Mouse (Mus musculus) forebrain, postnatal 0 days (tissue): ENCODE results near the gene Cep250. TPM values are rescaled to one million over a fixed set of nuclear protein-coding genes. Genes with fewer than 3 reads are reported as not detected.
A peak's percentile ranks its signal among the peaks of the same experiment; 100 is the strongest.

Experiments used
- ATAC-seq: fragments of 200-750 bp; cut with Nextera tagmentation; 2 replicates; pipeline ENCODE4 v1.8.0; 2017; ENCODE audit warnings: mild to moderate bottlenecking, moderate library complexity
- DNase-seq: peaks from one replicate; pipeline ENCODE4 v3.0.0-alpha.2; 2015
- H3K27ac ChIP-seq: fragments of 300-500 bp; sonication (generic); 2 replicates; pipeline ENCODE4 v1.5.1; 2014; ENCODE audit warnings: low read depth, mild to moderate bottlenecking, antibody characterized with exemption, low read length, moderate library complexity, mixed read lengths
- H3K27me3 ChIP-seq: fragments of 300-500 bp; sonication (generic); 2 replicates; pipeline ENCODE4 v1.6.1; 2014; ENCODE audit warnings: mild to moderate bottlenecking, low read length, mixed read lengths; ENCODE audit not compliant: insufficient read depth
- H3K36me3 ChIP-seq: fragments of 300-500 bp; sonication (generic); 2 replicates; pipeline ENCODE4 v1.6.1; 2014; ENCODE audit warnings: mild to moderate bottlenecking, moderate library complexity; ENCODE audit not compliant: insufficient read depth
- H3K4me1 ChIP-seq: fragments of 300-500 bp; sonication (generic); 2 replicates; pipeline ENCODE4 v1.6.1; 2014; ENCODE audit warnings: antibody characterized with exemption; ENCODE audit not compliant: insufficient read depth
- H3K4me2 ChIP-seq: fragments of 300-500 bp; sonication (generic); 2 replicates; pipeline ENCODE4 v1.6.1; 2014; ENCODE audit warnings: low read depth, mild to moderate bottlenecking, moderate library complexity
- H3K4me3 ChIP-seq: fragments of 300-500 bp; sonication (generic); 2 replicates; pipeline ENCODE4 v1.5.1; 2014; ENCODE audit warnings: low read depth, low read length, mixed read lengths
- H3K9ac ChIP-seq: fragments of 300-500 bp; sonication (generic); 2 replicates; pipeline ENCODE4 v1.6.1; 2014; ENCODE audit warnings: mild to moderate bottlenecking
- H3K9me3 ChIP-seq: fragments of 300-500 bp; sonication (generic); 2 replicates; pipeline ENCODE4 v1.6.1; 2016; ENCODE audit warnings: low read length
- CTCF ChIP-seq: sonication (generic); IDR thresholded peaks from 2 replicates; pipeline ENCODE4 v1.5.1; 2016; ENCODE audit warnings: antibody characterized with exemption, control low read depth, low read depth
- WGBS: fragments of 180-500 bp; shearing (Covaris S2); extraction: QIAGEN DNeasy Blood & Tissue Kit; methylation state at CpG from one replicate; pipeline ENCODE4 v1.1.7; 2014; 5-methylcytosine and 5-hydroxymethylcytosine counted together
- polyA plus RNA-seq: library from polyadenylated mRNA; unstranded; fragments of >200 nt; fragmentation: Nextera tagmentation; extraction: Ambion mirVana; gene quantifications from 2 replicates; pipeline ENCODE4 v1.2.1, GENCODE M21; 2015
- total RNA-seq: library from RNA; depleted of rRNA; stranded (reverse); fragments of >200 nt; gene quantifications from 2 replicates; pipeline ENCODE4 v1.2.3, GENCODE M21; 2014

Cep250 gene
- total and polyA plus RNA-seq, 2 experiments from 2014 or later = 8.6 to 18.7 TPM

DNA sequence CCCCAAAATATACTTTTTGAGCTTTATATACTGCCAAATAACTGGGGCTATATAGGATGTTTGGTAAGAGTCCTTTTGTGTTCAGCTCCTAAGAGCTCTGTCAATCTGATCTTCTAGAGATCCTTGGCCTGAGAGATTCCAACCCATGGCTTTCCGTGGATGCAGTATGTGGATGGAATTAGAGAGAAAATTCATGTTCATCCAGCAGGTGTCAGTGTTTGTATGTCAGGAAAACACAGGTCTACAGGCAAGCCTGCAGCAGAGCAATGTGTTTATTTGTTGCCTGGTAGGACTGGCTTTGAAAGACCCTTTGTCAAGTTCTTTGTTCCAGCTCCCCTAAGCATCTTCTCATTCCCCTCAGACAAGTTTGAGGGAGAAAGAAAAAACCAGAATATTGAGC, 6.7 kb downstream of the Cep250 start:
- no peaks in the 10 kb centered on the region for H3K9me3 ChIP-seq
- H3K27me3 ChIP-seq = no peaks in the 10 kb centered on the region
- DNase-seq (peak; percentile 61), ATAC-seq (peak; percentile 74)
- whole genome bisulfite sequencing = 19% methylated on average over 1 of the region's 1 CpGs
- no peak overlapping the region for H3K27ac ChIP-seq
- H3K4me3 ChIP-seq = no peak overlapping the region
- no peak overlapping the region for H3K9ac ChIP-seq
- peak; percentile 72 for TF ChIP-seq CTCF
- no peak overlapping the region for H3K4me2 ChIP-seq
- H3K36me3 ChIP-seq = peaks cover 51% of the 10 kb centered on the region
- H3K4me1 ChIP-seq = no peaks in the 10 kb centered on the region

DNA sequence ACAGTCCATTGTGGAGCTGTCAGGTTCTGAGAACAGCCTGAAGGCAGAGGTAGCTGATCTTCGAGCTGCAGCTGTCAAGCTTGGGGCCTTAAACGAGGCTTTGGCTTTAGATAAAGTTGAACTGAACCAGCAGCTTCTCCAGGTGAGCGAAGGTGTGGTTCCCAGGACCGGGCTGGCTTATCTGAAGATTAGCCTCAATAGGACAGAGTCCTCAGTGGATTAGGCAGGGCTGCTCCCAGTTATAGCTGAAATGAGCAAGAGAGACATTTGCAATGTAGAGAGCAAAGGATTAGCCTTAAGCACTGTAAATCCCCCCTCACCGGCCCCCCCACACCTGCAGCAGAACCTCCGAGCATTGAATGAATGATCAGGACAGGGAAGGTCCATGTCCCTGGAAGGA, 17.1 kb downstream of the Cep250 start:
- 82% methylated on average over 6 of the region's 6 CpGs for WGBS
- no peak overlapping the region for H3K4me2 ChIP-seq

DNA sequence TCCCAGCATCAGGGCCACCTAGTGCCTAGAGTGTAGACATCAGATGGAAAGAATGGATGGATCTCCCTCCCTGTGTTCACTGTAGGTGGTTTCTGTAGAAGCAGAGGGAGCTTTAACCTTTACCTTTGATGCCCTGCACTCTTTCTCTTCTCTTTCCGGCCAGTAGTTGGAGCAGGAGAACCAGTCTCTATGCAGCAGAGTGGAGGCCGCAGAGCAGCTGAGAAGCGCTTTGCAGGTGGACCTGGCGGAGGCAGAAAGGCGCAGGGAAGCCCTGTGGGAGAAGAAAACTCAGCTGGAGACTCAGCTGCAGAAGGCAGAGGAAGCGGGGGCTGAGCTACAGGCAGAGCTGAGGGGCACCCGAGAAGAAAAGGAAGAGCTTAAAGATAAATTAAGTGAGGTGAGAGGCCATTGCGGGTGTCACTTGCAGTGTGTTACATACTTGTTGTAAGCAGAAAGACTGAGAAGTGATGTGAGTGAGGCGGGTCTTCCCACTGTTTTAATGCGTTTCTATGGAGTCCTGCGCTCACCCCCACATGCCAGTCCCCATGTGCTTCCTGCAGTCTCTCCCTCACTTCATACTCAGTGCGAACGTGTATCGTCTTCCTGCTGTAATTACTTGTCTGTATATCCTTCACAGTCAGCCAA, 18.0 kb downstream of the Cep250 start:
- H3K36me3 ChIP-seq = peaks cover 84% of the 10 kb centered on the region
- H3K27me3 ChIP-seq = no peaks in the 10 kb centered on the region
- TF ChIP-seq CTCF = peak; percentile 16; the same call in 1 of the 2 replicates
- no peak overlapping the region for H3K4me2 ChIP-seq
- no peaks in the 10 kb centered on the region for H3K9me3 ChIP-seq
- WGBS = 82% methylated on average over 14 of the region's 14 CpGs
- ATAC-seq (no peak), DNase-seq (no peak)
- H3K27ac ChIP-seq = no peak overlapping the region
- no peaks in the 10 kb centered on the region for H3K4me1 ChIP-seq
- H3K9ac ChIP-seq = no peak overlapping the region
- H3K4me3 ChIP-seq = no peak overlapping the region

More for the DNA sequence above, 17.1 kb downstream of the Cep250 start:
- no peaks in the 10 kb centered on the region for H3K9me3 ChIP-seq
- no peak overlapping the region for H3K4me3 ChIP-seq
- H3K36me3 ChIP-seq = peaks cover 85% of the 10 kb centered on the region
- H3K9ac ChIP-seq = no peak overlapping the region
- no peak for TF ChIP-seq CTCF
- H3K27ac ChIP-seq = no peak overlapping the region
- DNase-seq (no peak), ATAC-seq (no peak)
- no peaks in the 10 kb centered on the region for H3K27me3 ChIP-seq
- H3K4me1 ChIP-seq = no peaks in the 10 kb centered on the region

DNA sequence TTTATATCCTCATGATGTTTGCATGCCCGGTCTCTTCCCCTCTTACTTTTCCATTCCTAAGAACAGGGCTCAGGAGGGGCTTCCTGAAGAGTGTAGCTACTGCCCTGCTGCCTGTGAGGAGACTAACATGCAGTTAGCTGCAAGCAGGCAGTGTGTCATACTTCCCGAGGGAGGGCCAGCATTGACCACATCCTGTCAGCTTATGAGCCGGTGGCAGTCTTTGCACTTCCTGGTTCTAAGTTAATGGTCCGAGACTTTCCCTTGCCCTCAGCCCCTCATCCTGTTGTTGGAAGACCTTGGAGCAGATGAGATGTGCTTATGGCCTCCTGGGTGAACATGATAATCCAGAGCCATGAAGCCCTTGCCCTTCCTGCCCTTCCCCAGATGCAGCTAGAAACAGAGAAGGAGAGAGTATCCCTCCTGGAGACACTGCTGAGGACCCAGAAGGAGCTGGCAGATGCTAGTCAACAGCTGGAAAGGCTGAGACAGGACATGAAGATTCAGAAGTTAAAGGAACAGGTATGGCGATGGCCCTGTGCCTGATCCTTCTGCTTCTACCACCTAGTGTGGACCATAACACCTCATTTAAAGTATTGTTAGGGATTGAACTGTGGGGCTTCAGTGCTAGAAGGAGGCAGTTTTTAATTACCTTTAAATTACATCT, 23.2 kb downstream of the Cep250 start:
- ATAC-seq (no peak), DNase-seq (no peak)
- 88% methylated on average over 5 of the region's 5 CpGs for WGBS
- Histone ChIP-seq H3K4me3 (no peak overlapping the region), H3K9ac (no peak overlapping the region), H3K27me3 (no peaks in the 10 kb centered on the region), H3K36me3 (peaks cover 86% of the 10 kb centered on the region), H3K4me2 (no peak overlapping the region), H3K27ac (no peak overlapping the region), H3K9me3 (no peaks in the 10 kb centered on the region), H3K4me1 (no peaks in the 10 kb centered on the region)
- TF ChIP-seq CTCF = no peak

DNA sequence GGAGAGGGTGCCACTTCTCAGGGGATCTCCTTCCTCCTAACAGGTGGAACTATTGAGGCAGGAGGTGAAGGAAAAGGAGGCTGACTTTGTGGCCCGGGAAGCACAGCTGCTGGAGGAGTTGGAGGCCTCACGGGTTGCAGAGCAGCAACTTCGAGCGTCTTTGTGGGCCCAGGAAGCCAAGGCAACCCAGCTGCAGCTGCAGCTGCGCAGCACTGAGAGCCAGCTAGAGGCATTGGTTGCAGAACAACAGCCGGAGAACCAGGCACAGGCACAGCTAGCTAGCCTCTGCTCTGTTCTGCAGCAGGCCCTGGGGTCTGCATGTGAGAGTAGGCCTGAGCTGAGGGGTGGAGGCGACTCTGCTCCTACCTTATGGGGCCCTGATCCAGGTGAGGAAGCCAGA, 29.5 kb downstream of the Cep250 start:
- Histone ChIP-seq H3K36me3 (peaks cover 89% of the 10 kb centered on the region), H3K9me3 (no peaks in the 10 kb centered on the region), H3K4me1 (no peaks in the 10 kb centered on the region), H3K4me3 (no peak overlapping the region), H3K27ac (no peak overlapping the region), H3K27me3 (no peaks in the 10 kb centered on the region), H3K9ac (no peak overlapping the region), H3K4me2 (no peak overlapping the region)
- 91% methylated on average over 7 of the region's 7 CpGs for WGBS
- no peak for DNase-seq
- no peak for TF ChIP-seq CTCF
- no peak for ATAC-seq

DNA sequence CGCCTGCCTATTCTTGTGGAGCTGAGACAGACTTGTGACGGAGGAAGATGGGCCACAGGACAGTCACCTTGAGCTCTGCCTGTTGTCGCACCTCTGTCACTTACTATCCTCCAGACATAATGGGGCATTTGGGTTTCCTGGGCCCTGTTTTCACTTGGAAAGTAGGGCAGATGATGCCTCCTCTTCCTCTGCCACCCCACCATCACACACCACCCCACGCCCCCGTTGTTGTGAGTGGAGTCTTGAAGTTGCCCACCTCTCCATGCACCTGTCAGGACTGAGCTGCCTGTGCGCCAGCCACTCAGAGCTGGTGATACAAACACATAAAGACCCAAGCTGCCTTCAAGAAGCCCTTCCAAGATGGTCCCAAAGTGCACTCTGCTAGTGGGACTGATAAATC, 30.9 kb downstream of the Cep250 start:
- TF ChIP-seq CTCF = no peak
- H3K9ac ChIP-seq = no peak overlapping the region

DNA sequence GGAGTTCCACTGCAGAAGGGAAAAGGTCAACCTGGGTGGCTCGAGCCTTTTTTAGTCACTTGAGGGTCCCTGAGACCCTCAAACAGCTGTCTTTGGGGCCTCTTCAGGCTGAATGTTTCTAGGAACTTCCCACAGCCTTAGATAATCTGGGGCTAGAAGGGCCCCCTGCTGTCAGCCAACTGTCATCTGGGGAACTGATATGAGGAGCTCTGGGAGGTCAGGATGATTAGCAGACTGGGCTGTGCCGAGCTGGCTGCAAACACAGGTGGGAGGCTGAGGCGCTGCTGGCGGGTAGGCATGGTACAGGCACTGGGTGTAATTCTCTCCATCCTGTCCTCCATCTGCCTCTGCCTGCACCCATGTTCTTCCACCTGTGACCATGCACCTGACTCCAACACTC, 32.8 kb downstream of the Cep250 start:
- ATAC-seq (no peak), DNase-seq (no peak)
- Histone ChIP-seq H3K9ac (no peak overlapping the region), H3K4me3 (no peak overlapping the region), H3K9me3 (no peaks in the 10 kb centered on the region), H3K27ac (no peak overlapping the region), H3K4me2 (no peak overlapping the region), H3K27me3 (no peaks in the 10 kb centered on the region), H3K4me1 (no peaks in the 10 kb centered on the region), H3K36me3 (peaks cover 92% of the 10 kb centered on the region)
- TF ChIP-seq CTCF = no peak
- WGBS = 79% methylated on average over 4 of the region's 4 CpGs

More for the DNA sequence above, 30.9 kb downstream of the Cep250 start:
- H3K4me3 ChIP-seq = no peak overlapping the region
- no peaks in the 10 kb centered on the region for H3K9me3 ChIP-seq
- ATAC-seq (no peak), DNase-seq (no peak)
- peaks cover 89% of the 10 kb centered on the region for H3K36me3 ChIP-seq
- 94% methylated on average over 6 of the region's 6 CpGs for WGBS
- no peak overlapping the region for H3K4me2 ChIP-seq
- H3K4me1 ChIP-seq = no peaks in the 10 kb centered on the region
- no peaks in the 10 kb centered on the region for H3K27me3 ChIP-seq
- H3K27ac ChIP-seq = no peak overlapping the region
